Mouse (Mus musculus): ENCODE results near the gene Dhdh.
"Not testable (repeated sequence)": the region's sequence is repeated elsewhere in the genome, so short reads cannot be mapped to it uniquely, and the experiment has no call there.

Gene Dhdh

GRCm38 (mm10) chr7:45524841-45525621 lies 36.4 kb upstream of the Dhdh start:
- Histone ChIP-seq H3K9me3 (ENCODE audit: low read length) (no peaks in the 10 kb centered on the region), H3K4me3 (replicated peaks; ENCODE audit: low read length) (peak overlapping the region; percentile 96), H3K36me3 (ENCODE audit: insufficient read depth, low read length) (peaks cover 29% of the 10 kb centered on the region), H3K27me3 (ENCODE audit: insufficient read depth, low read length) (no peaks in the 10 kb centered on the region), H3K4me1 (replicated peaks; ENCODE audit: low read depth, low read length) (peaks cover 70% of the 10 kb centered on the region)
- TF ChIP-seq CTCF (conservative IDR thresholded peaks at IDR 0.05; ENCODE audit: low read length), result no peak
- no peak for TF ChIP-seq POU5F1 (IDR thresholded peaks at IDR 0.05; ENCODE audit: borderline replicate concordance, low read length)
- TF ChIP-seq NANOG (IDR thresholded peaks at IDR 0.05; ENCODE audit: borderline replicate concordance, low read length), result no peak

DNA sequence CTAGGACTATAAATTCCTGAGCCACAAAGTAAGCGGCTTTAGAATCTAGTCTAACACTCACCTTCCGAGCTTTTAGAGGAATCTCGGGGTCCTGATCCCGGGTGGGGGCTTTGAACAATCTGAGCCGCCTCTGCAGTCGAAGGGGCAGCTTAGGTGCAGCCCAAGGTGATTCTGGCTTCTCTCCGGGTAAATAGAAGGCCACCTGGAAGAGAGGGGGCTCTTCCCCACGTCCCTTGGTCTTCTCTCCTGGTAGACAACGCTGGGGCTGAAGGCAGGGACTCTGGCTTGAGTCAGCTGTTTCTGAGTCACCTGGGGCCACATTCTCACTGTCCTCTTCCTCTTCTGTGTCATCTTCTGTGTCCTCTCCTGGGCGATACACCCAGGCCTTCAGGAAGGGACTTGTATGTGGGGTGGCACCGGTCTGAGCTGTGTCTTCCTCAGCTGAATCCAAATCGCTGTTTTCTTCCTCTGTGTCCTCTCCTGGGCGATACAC lies 35.1 kb upstream of the Dhdh start:
- H3K4me3 ChIP-seq (replicated peaks; ENCODE audit: low read length), result peak overlapping the region; percentile 79
- H3K4me1 ChIP-seq (replicated peaks; ENCODE audit: low read depth, low read length), result peaks cover 71% of the 10 kb centered on the region
- TF ChIP-seq NANOG (IDR thresholded peaks at IDR 0.05; ENCODE audit: borderline replicate concordance, low read length) (no peak), CTCF (conservative IDR thresholded peaks at IDR 0.05; ENCODE audit: low read length) (no peak), POU5F1 (IDR thresholded peaks at IDR 0.05; ENCODE audit: borderline replicate concordance, low read length) (no peak)
- peaks cover 29% of the 10 kb centered on the region for H3K36me3 ChIP-seq (ENCODE audit: insufficient read depth, low read length)
- no peaks in the 10 kb centered on the region for H3K9me3 ChIP-seq (ENCODE audit: low read length)
- no peaks in the 10 kb centered on the region for H3K27me3 ChIP-seq (ENCODE audit: insufficient read depth, low read length)

DNA sequence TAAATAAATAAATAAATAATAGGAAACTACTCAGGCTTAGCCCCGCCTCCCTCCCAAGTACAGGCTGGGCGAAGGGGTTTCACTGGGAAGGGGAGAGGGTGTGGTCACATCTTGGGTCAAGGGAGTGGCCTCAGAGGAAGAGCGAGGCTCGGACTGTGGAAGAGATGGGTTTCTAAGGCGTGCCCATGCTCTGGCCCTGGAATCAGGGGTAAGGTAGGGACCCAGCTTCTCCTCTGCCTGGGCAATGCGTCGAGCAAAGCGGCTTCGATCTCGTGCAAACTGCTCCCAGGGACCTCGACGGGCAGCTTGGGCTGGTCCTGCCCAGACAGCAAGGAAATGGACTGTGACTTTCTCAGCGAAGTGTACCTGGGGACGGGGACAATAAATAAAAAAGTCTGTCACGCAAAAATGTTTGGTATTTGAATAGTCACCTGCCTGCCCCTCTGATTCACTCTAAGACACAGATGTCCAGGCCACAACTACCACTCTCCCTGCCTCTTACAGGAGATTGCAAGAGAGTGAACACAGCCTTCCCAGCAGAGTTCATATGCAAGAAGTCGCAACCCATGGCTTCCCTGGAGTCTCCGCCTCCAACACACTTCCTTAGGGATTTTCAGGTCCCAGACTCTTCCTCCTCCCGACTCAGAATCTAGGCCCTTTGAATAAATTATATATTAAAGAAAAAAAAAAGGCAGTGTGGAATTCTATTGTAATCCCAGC lies 34.5 kb upstream of the Dhdh start:
- Histone ChIP-seq H3K36me3 (ENCODE audit: insufficient read depth, low read length) (peaks cover 29% of the 10 kb centered on the region), H3K27me3 (ENCODE audit: insufficient read depth, low read length) (no peaks in the 10 kb centered on the region), H3K9me3 (ENCODE audit: low read length) (no peaks in the 10 kb centered on the region), H3K4me1 (replicated peaks; ENCODE audit: low read depth, low read length) (peaks cover 73% of the 10 kb centered on the region), H3K4me3 (replicated peaks; ENCODE audit: low read length) (peak overlapping the region; percentile 79)
- TF ChIP-seq POU5F1 (IDR thresholded peaks at IDR 0.05; ENCODE audit: borderline replicate concordance, low read length) (no peak), NANOG (IDR thresholded peaks at IDR 0.05; ENCODE audit: borderline replicate concordance, low read length) (no peak)

GRCm38 (mm10) chr7:45522194-45522752 lies 33.7 kb upstream of the Dhdh start:
- no peaks in the 10 kb centered on the region for H3K9me3 ChIP-seq (ENCODE audit: low read length)
- H3K27me3 ChIP-seq (ENCODE audit: insufficient read depth, low read length), result no peaks in the 10 kb centered on the region
- H3K4me1 ChIP-seq (replicated peaks; ENCODE audit: low read depth, low read length), result peaks cover 75% of the 10 kb centered on the region
- peak overlapping the region; percentile 79 for H3K4me3 ChIP-seq (replicated peaks; ENCODE audit: low read length)
- H3K36me3 ChIP-seq (ENCODE audit: insufficient read depth, low read length), result peaks cover 29% of the 10 kb centered on the region
- TF ChIP-seq CTCF (conservative IDR thresholded peaks at IDR 0.05; ENCODE audit: low read length) (no peak), POU5F1 (IDR thresholded peaks at IDR 0.05; ENCODE audit: borderline replicate concordance, low read length) (no peak), NANOG (IDR thresholded peaks at IDR 0.05; ENCODE audit: borderline replicate concordance, low read length) (no peak)

- Histone ChIP-seq H3K4me1 (replicated peaks; ENCODE audit: low read depth, low read length) (peaks cover 73% of the 10 kb centered on the region), H3K4me3 (replicated peaks; ENCODE audit: low read length) (peak overlapping the region; percentile 79), H3K9me3 (ENCODE audit: low read length) (no peaks in the 10 kb centered on the region), H3K27me3 (ENCODE audit: insufficient read depth, low read length) (no peaks in the 10 kb centered on the region), H3K36me3 (ENCODE audit: insufficient read depth, low read length) (peaks cover 29% of the 10 kb centered on the region)
- no peak for TF ChIP-seq POU5F1 (IDR thresholded peaks at IDR 0.05; ENCODE audit: borderline replicate concordance, low read length)
Observed at GRCm38 (mm10) chr7:45521728-45522184, 33.2 kb upstream of the Dhdh start.

DNA sequence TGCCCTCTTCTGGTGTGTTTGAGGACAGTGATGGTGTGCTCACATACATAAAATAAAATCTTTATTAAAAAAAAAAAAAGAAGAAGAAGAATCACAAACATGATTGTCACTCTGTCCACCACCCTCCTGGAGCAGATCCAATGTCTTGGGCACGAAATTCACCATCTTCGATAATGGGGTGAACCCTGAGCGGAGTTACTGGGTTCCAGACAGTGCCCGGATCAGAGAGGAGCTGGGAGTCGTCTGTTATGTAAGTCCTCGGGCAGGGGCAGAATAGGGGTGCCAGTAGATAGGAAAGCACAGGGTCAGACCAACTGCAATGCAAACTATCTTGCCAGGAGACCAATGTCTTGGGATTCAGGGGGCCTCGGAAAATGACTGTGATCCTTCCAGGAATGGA lies 32.0 kb upstream of the Dhdh start:
- Histone ChIP-seq H3K4me3 (replicated peaks; ENCODE audit: low read length) (no peak overlapping the region), H3K4me1 (replicated peaks; ENCODE audit: low read depth, low read length) (peaks cover 82% of the 10 kb centered on the region), H3K36me3 (ENCODE audit: insufficient read depth, low read length) (peaks cover 29% of the 10 kb centered on the region), H3K9me3 (ENCODE audit: low read length) (no peaks in the 10 kb centered on the region), H3K27me3 (ENCODE audit: insufficient read depth, low read length) (no peaks in the 10 kb centered on the region)
- TF ChIP-seq POU5F1 (IDR thresholded peaks at IDR 0.05; ENCODE audit: borderline replicate concordance, low read length) (no peak), NANOG (IDR thresholded peaks at IDR 0.05; ENCODE audit: borderline replicate concordance, low read length) (no peak), CTCF (conservative IDR thresholded peaks at IDR 0.05; ENCODE audit: low read length) (no peak)

GRCm38 (mm10) chr7:45519345-45520120 lies 30.9 kb upstream of the Dhdh start:
- Histone ChIP-seq H3K36me3 (ENCODE audit: insufficient read depth, low read length) (peaks cover 22% of the 10 kb centered on the region), H3K4me1 (replicated peaks; ENCODE audit: low read depth, low read length) (peaks cover 83% of the 10 kb centered on the region), H3K4me3 (replicated peaks; ENCODE audit: low read length) (0 out of 2 replicates have a peak overlapping the region, but pooled peaks have one; percentile 8), H3K27me3 (ENCODE audit: insufficient read depth, low read length) (no peaks in the 10 kb centered on the region), H3K9me3 (ENCODE audit: low read length) (no peaks in the 10 kb centered on the region)
- TF ChIP-seq NANOG (IDR thresholded peaks at IDR 0.05; ENCODE audit: borderline replicate concordance, low read length) (no peak), CTCF (conservative IDR thresholded peaks at IDR 0.05; ENCODE audit: low read length) (no peak), POU5F1 (IDR thresholded peaks at IDR 0.05; ENCODE audit: borderline replicate concordance, low read length) (no peak)

DNA sequence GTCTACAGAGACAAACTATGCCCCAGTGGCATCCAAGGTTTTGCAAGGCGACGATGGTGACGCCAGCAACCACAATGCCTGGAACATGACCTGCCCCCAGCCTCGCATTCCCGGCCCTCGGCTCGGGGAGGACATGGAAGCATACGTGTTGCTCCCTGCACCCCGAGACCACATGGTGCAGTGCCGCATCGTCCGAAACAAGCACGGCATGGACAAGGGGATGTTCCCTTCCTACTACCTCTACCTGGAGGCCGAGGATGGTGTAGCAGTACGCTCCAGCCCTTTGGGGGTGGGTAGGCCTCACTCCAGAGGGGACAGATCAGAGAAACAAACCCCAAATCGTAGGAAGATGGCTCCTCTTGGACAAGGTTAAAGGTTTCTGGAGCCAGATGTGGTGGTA lies 30.0 kb upstream of the Dhdh start:
- peaks cover 14% of the 10 kb centered on the region for H3K36me3 ChIP-seq (ENCODE audit: insufficient read depth, low read length)
- H3K4me1 ChIP-seq (replicated peaks; ENCODE audit: low read depth, low read length), result peaks cover 85% of the 10 kb centered on the region
- H3K27me3 ChIP-seq (ENCODE audit: insufficient read depth, low read length), result no peaks in the 10 kb centered on the region
- H3K9me3 ChIP-seq (ENCODE audit: low read length), result no peaks in the 10 kb centered on the region
- TF ChIP-seq POU5F1 (IDR thresholded peaks at IDR 0.05; ENCODE audit: borderline replicate concordance, low read length) (no peak), NANOG (IDR thresholded peaks at IDR 0.05; ENCODE audit: borderline replicate concordance, low read length) (no peak), CTCF (conservative IDR thresholded peaks at IDR 0.05; ENCODE audit: low read length) (no peak)
- H3K4me3 ChIP-seq (replicated peaks; ENCODE audit: low read length), result peak overlapping the region; percentile 8; the same call in 1 of the 2 replicates

DNA sequence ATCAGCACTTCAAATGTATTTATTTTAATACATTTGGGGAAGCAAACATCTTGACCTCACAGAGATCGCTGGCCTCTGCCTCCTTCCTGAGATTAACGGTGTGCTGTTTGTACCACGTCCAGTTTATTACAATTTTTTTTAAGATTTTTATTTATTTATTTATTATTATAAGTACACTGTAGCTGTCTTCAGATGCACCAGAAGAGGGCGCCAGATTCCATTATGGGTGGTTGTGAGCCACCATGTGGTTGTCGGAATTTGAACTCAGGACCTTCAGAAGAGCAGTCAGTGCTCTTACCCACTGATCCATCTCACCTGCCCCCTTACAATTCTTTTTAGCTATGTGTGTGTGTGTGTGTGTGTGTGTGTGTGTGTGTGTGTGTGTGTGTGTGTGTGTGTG lies 28.2 kb upstream of the Dhdh start:
- peaks cover 71% of the 10 kb centered on the region for H3K4me1 ChIP-seq (replicated peaks; ENCODE audit: low read depth, low read length)
- not testable (repeated sequence) for H3K36me3 ChIP-seq (ENCODE audit: insufficient read depth, low read length); H3K9me3 ChIP-seq (ENCODE audit: low read length); H3K27me3 ChIP-seq (ENCODE audit: insufficient read depth, low read length); H3K4me3 ChIP-seq (replicated peaks; ENCODE audit: low read length)

Measured in E14TG2a.4 (cell line).